Mouse (Mus musculus) large intestine, adult 2 months (tissue): ENCODE data around the gene Tkt. TPM values are rescaled to one million over a fixed set of nuclear protein-coding genes. Genes with fewer than 3 reads are reported as not detected.

Experiments
- DNase-seq: peaks from one replicate; pipeline ENCODE4 v3.0.0-alpha.2; 2012; ENCODE audit warnings: low read depth, low spot score
- WGBS: fragments of 180-500 bp; shearing (Covaris S2); methylation state at CpG from one replicate; pipeline ENCODE4 v1.1.7; 2018; 5-methylcytosine and 5-hydroxymethylcytosine counted together
- polyA plus RNA-seq: library from polyadenylated mRNA; depleted of rRNA; stranded (reverse); fragments of >200 nt; gene quantifications from 2 replicates; pipeline ENCODE4 v1.2.3, GENCODE M21; 2012; rRNA removed

The Tkt gene
- polyA plus RNA-seq, 1 experiment: 430 TPM

- DNase-seq: no peak
- 55% methylated on average over 6 of the region's 6 CpGs for WGBS
Measured at GRCm38 (mm10) chr14:30608176-30608575, 60.0 kb downstream of the Tkt start.

GRCm38 (mm10) chr14:30609499-30609898, 61.3 kb downstream of the Tkt start:
- WGBS: 80% methylated on average over 3 of the region's 3 CpGs
- no peak for DNase-seq

GRCm38 (mm10) chr14:30610304-30610703, 62.1 kb downstream of the Tkt start:
- WGBS: 62% methylated on average over 2 of the region's 2 CpGs
- no peak for DNase-seq

GRCm38 (mm10) chr14:30610940-30611339, 62.8 kb downstream of the Tkt start:
- no peak for DNase-seq
- 76% methylated on average over 3 of the region's 3 CpGs for WGBS

- DNase-seq: no peak
- WGBS: 18% methylated on average over 7 of the region's 7 CpGs
Measured at GRCm38 (mm10) chr14:30612523-30612922, 64.4 kb downstream of the Tkt start.

GRCm38 (mm10) chr14:30612962-30613715, 65.0 kb downstream of the Tkt start:
- DNase-seq: no peak
- WGBS: 67% methylated on average over 2 of the region's 2 CpGs

- 62% methylated on average over 2 of the region's 2 CpGs for WGBS
- DNase-seq: no peak
Measured at GRCm38 (mm10) chr14:30616751-30617150, 68.6 kb downstream of the Tkt start.

- no peak for DNase-seq
- WGBS: 97% methylated on average over 2 of the region's 2 CpGs
Measured at GRCm38 (mm10) chr14:30618746-30619275, 70.7 kb downstream of the Tkt start.

GRCm38 (mm10) chr14:30619982-30620578, 71.9 kb downstream of the Tkt start:
- WGBS: 82% methylated on average over 7 of the region's 7 CpGs
- no peak for DNase-seq

GRCm38 (mm10) chr14:30622130-30622529, 74.0 kb downstream of the Tkt start:
- 42% methylated on average over 7 of the region's 7 CpGs for WGBS
- DNase-seq: no peak

- DNase-seq: no peak
- WGBS: 88% methylated on average over 8 of the region's 8 CpGs
Measured at GRCm38 (mm10) chr14:30622556-30622955, 74.4 kb downstream of the Tkt start.

Other genes with a start within 250 kb of the Tkt start
- gene Dcp1a, start 68.8 kb upstream of the Tkt start, polyA plus RNA-seq: 22.5 and 30.6 TPM in 2 replicates
- gene Cacna1d, start 56.9 kb upstream of the Tkt start, polyA plus RNA-seq: 1.8 and 3.0 TPM in 2 replicates
- 130 and 229 TPM in 2 replicates for gene Prkcd, start 77.9 kb downstream of the Tkt start, polyA plus RNA-seq
- 9.1 and 10.7 TPM in 2 replicates for gene Rft1, start 106.0 kb downstream of the Tkt start, polyA plus RNA-seq
- 1.8 and 1.9 TPM in 2 replicates for gene Sfmbt1, start 166.5 kb downstream of the Tkt start, polyA plus RNA-seq